Mouse (Mus musculus): ENCODE measurements around the gene Tnfrsf13b.
"Not testable (repeated sequence)": the region's sequence is repeated elsewhere in the genome, so short reads cannot be mapped to it uniquely, and the experiment has no call there.

The Tnfrsf13b gene

DNA sequence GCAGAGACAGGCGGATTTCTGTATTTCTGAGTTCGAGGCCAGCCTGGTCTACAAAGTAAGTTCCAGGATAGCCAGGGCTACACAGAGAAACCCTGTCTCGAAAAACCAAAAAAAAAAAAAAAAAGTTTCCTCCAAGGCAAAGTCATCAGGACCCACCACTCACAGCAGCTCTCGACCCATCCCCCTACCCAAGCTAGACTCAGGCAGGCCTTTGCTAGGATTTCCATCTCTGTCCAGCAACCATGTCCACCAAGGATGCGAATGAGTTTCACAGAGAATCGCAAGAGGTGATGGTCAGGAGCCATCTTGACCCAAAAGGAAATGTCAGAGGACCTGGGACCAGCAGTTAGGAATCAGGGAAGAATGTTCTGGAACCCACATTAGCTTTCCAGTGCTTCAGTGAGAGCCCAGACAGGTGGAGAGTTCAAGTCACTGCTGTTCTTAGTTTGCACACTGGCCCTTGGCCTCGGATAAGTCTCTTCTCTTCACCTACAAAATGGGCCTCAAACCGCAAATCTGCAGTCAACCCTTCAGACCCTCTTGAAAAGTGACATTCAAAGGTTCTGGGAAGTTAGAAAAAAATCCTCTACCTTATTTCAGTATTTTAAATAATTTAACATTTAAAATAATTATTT, 983 bp downstream of the Tnfrsf13b start:
- DNase-seq (ENCODE audit: low read depth, low spot score) = no peak

DNA sequence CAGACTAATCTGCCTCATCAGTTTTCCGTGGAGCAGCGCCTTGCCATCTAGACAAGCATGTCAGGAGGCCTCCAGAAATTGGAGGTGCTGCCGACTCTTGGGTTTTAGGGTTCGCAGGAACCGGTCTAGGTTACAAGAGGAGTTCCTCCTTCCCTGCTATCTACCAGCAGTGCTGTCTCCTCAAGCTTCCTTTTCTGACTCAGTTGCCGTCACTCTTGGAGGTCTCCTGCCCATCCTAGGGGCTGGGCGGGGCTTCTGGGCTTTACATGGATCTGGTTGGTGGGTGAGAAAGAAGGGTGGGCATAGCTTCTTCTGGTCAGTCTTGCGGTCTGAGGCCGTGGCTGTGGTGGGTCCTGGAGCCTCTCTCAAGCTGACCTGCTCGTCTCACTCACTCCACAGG, 2.8 kb downstream of the Tnfrsf13b start:
- no peak for DNase-seq (ENCODE audit: low read depth, low spot score)

DNA sequence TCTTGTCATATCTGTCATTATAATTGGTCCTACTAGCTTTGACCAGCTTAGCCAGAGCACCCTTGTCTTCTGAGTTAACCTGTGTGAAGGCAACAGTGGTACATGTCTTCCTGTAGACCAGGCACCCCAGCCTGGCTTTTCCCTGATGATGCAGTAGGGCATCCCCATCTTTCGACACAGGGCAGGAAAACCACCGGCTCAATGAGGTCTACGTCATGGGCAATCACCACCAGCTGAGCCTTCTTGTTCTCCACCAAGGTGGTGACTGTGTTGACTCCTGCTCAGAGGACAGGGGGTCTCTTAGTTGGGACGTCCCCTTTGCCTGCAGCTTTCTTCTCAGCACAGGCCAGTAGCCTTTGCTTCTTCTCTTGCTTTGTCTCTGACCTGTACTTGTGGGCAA, 4.1 kb downstream of the Tnfrsf13b start:
- not testable (repeated sequence) for DNase-seq (ENCODE audit: low read depth, low spot score)

DNA sequence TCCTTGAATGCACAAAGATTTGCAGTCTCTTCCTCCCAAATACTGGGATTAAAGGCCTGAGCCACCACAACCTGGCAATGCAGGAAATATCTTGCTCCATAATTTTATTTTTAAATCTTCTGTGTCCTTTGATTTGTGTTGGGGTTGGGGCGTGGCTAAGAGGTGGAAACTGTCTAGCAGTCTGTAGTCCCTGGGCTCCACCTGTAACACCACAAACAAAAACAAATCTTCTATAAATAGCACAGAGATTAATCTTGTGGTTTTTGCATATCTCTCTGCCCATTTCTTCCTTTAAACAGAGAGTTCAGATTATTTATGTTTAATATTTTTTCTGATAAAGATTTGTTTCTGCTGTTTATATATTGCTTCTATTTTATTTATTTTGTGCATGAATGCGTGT, 6.4 kb downstream of the Tnfrsf13b start:
- no peak for DNase-seq (ENCODE audit: low read depth, low spot score)

GRCm38 (mm10) chr11:61141693-61142092, 15.1 kb downstream of the Tnfrsf13b start:
- DNase-seq (ENCODE audit: low read depth, low spot score) = peak; percentile 8

GRCm38 (mm10) chr11:61142262-61142661, 15.7 kb downstream of the Tnfrsf13b start:
- peak; percentile 76 for DNase-seq (ENCODE audit: low read depth, low spot score)

- DNase-seq (ENCODE audit: low read depth, low spot score) = peak; percentile 17
Observed at GRCm38 (mm10) chr11:61142941-61143530, 16.5 kb downstream of the Tnfrsf13b start.

DNA sequence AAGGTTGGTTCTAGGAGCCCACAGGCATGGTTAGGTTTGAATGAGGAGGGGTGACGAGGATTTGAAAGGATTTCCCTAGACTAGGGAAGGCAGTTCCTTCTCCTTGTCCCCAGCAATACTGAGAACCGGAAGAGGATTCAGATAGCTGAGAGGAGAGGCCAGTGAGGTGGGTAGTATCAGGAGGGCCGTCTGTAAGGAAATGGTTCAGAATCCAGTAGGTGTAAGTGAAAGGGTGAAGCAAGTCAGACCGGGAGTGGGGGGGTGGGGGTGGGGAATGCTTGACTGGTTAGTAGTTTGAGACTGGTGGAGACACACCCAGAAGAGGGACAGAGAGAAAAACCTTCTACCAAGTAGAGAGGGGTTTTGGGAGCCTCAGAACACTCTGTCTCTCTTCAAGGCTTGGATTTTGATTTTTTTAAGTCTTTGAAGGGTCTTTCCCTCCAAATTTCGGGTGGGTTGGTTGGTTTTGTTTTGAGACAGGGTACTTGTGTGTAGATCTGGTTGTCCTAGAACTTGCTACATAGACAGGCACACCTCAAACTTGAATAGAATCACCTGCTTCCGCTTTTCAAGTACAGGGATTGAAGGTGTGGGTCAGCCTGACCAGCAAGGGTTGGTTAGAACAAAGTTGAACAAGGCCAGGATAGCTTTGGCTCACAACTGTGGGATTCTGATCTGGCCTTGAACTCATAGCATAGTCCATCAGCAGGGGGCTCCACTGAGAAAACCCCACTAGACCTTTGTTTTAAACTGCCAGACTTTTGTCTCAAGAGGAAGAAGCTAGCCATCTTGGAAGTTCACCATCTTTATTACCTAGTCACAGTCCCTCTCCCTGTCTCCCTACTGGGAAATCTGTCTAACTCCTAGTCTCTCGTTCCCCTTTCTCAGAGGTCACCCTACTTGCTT, 17.3 kb downstream of the Tnfrsf13b start:
- DNase-seq (ENCODE audit: low read depth, low spot score) = peak; percentile 42

DNA sequence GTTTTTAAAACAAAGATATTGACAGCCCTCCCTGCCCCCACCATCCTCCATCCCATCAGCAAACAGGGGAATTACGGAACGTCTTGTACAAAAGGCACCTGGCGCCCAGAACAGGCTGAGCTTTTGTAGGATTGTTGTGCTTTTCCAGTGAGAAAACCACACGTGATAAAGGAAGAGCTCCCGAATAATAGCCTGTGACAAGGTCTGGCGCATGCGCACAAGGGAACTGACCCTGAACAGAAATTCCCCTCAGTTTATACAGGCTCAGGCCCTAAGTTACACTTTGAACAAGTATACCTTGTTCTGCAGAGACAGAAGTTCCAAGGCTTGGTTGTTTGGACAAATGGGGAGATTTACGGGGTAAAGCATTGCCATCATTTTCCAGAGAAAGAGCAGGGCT, 19.0 kb downstream of the Tnfrsf13b start:
- no peak for DNase-seq (ENCODE audit: low read depth, low spot score)

DNA sequence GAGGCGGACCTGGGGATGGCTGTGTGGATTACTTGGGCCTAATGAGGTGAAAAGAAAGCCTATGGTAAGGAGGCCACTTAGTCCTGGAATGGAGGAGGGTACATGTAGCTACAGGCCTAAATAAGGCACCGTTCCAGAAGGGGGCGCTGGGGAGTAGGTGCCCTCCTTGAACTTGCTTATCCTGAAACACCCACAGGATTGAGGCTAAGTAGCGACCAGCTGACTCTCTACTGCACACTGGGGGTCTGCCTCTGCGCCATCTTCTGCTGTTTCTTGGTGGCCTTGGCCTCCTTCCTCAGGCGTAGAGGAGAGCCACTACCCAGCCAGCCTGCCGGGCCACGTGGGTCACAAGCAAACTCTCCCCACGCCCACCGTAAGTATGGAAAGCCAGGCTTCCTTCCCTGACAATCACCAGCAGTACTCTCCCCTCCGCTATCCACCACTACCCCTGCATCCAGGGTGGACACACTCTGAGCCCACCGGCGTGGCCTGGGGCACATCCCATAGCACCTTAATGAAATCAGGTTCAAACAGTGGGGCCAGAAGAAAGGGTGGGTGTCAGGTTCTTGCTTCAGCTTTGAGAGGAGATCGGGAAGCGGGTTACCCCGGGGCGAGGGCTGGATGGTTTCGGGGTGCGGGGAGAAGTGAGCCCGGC, 20.2 kb downstream of the Tnfrsf13b start:
- no peak for DNase-seq (ENCODE audit: low read depth, low spot score)

GRCm38 (mm10) chr11:61147300-61147683, 20.7 kb downstream of the Tnfrsf13b start:
- no peak for DNase-seq (ENCODE audit: low read depth, low spot score)

GRCm38 (mm10) chr11:61150233-61151001, 23.9 kb downstream of the Tnfrsf13b start:
- no peak for DNase-seq (ENCODE audit: low read depth, low spot score)

GRCm38 (mm10) chr11:61155727-61156126, 29.2 kb downstream of the Tnfrsf13b start:
- peak; percentile 49 for DNase-seq (ENCODE audit: low read depth, low spot score)

GRCm38 (mm10) chr11:61158141-61158540, 31.6 kb downstream of the Tnfrsf13b start:
- DNase-seq (ENCODE audit: low read depth, low spot score) = no peak

DNA sequence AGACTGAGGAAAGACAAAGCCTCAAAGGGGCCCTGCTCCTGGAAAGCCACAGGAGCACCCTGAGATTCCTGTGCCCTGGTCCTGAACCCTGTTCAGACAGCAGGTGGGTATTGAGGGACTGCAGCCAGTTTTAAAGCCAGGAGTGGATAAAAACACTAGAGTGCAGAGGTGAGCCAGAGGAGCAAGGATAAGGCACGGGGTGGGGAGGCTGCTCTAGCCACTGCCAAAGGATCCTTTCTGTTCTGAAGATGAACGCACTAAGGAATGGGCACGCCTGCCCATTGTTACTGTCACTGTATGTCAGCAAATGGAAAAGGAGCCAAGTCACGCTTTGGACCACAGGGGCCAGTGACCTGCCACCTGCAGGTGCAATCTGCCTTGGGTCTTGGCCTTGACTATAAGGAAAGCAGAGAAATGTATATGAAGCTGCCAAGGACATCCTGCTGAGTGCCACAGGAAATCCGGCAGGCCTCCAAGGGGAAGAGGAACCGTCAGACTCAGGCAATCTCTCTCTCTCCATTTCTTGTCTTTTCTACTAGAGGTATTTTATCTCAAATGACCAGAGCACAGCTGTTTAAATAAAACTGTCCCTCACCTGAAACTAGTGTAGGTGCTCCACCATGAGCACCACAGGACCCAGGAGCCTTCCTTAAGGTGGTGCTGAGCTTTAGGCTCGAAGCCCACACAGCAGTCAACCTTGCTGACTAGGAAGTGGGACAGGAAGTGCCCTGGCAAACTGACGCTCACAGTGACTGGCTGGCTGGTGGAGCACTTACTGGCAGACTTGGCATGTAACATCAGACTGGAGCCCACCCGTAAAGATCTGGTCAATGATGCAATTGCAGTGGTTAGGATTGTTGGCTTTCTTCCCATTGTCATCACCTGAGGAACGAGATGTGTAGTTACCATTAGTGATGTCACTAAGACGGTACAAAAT, 33.5 kb downstream of the Tnfrsf13b start:
- peak; percentile 26 for DNase-seq (ENCODE audit: low read depth, low spot score)

DNA sequence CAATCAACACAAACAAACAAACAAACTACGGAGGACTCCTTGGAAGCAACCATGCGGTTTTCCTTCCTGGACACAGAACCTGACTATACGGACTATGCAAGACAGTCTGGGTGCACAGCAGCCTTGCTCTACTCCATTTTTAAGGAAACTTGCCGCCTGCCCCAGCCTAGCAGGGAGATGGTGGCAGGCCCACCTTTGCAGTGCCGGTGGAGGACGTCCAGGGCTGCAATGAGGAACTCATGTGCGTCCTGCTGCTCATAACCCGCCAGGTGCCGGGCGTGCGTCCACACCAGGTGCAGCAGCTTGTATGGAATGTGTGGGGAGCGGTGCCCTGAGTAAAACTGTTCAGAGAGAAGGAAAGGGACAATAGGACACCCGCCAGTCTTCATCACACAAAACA, 34.6 kb downstream of the Tnfrsf13b start:
- no peak for DNase-seq (ENCODE audit: low read depth, low spot score)

DNA sequence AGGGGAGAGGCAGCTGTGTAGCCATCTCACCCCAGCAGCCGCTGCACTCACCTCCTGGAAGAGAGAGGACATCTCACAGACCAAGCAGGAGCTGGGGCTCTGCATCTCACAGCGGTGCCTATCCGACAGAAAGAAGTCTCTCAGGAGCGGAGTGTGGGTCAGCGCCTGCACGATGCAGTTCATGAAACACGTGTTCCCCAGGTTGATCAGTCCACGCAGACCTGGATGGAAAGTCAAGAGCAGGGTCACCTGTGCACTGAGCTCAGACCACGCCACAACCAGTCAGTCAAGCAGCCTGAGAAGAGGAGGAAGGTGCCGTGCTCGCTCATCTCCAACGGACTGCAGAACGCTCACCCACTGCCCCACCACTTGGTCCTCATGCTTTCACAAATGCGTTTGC, 36.2 kb downstream of the Tnfrsf13b start:
- no peak for DNase-seq (ENCODE audit: low read depth, low spot score)

DNA sequence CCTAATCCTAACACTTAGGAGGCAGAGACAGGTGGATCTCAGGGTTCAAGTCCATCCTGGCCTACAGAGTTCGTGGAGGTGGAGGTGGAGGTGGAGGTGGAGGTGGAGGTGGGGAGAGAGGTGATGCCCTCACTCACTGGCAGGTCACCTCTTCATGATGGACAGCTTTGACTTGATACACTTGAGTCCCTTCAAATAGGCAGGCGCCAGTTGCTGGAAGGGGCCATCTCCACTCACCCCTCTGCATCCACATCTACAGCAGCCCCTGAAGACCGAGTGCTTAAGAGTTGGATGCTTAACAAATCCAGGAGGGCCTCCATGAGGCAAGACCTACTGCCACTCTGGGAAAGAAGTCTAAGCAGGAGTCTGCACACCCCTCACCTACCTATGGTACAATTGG, 36.8 kb downstream of the Tnfrsf13b start:
- no peak for DNase-seq (ENCODE audit: low read depth, low spot score)

GRCm38 (mm10) chr11:61164366-61164765, 37.8 kb downstream of the Tnfrsf13b start:
- DNase-seq (ENCODE audit: low read depth, low spot score) = no peak

GRCm38 (mm10) chr11:61164881-61165280, 38.3 kb downstream of the Tnfrsf13b start:
- DNase-seq (ENCODE audit: low read depth, low spot score) = no peak

All from CD4-positive helper T cell, adult 2 months (primary cell).